Mouse (Mus musculus): ENCODE measurements around the gene Snap25. TPM values are rescaled to one million over a fixed set of nuclear protein-coding genes. Genes with fewer than 3 reads are reported as not detected.

Gene Snap25
- polyA plus RNA-seq, 1 experiment: 3,013 TPM

- WGBS: 41% methylated on average over 1 of the region's 1 CpGs
- H3K27me3 ChIP-seq (ENCODE audit: control insufficient read depth, insufficient read depth, low read length): no peaks in the 10 kb centered on the region
- DNase-seq: peak; percentile 49 to 68
- peaks cover 19% of the 10 kb centered on the region; the same call in 1 of the 2 replicates for H3K4me1 ChIP-seq (ENCODE audit: control insufficient read depth, insufficient read depth, low read length)
- TF ChIP-seq CTCF (IDR thresholded peaks at IDR 0.05; ENCODE audit: borderline replicate concordance, insufficient read depth, low read depth, low read length) (no peak), POLR2A (IDR thresholded peaks at IDR 0.05; ENCODE audit: borderline replicate concordance, insufficient read depth, low read length) (no peak)
- no peak overlapping the region for H3K27ac ChIP-seq (ENCODE audit: insufficient read depth, low read length)
- H3K4me3 ChIP-seq (replicated peaks; ENCODE audit: insufficient read depth, low read depth, low read length): no peak overlapping the region
These were observed 21.6 kb upstream of the Snap25 start for GRCm38 (mm10) chr2:136691681-136692080.

- WGBS: 12% methylated on average over 3 of the region's 3 CpGs
- DNase-seq: peak in 1 of 2 experiments; percentile 83
- Histone ChIP-seq H3K27me3 (ENCODE audit: control insufficient read depth, insufficient read depth, low read length) (no peaks in the 10 kb centered on the region), H3K27ac (ENCODE audit: insufficient read depth, low read length) (peak overlapping the region; percentile 90), H3K4me1 (ENCODE audit: control insufficient read depth, insufficient read depth, low read length) (peaks cover 28% of the 10 kb centered on the region), H3K4me3 (replicated peaks; ENCODE audit: insufficient read depth, low read depth, low read length) (no peak overlapping the region)
- TF ChIP-seq POLR2A (IDR thresholded peaks at IDR 0.05; ENCODE audit: borderline replicate concordance, insufficient read depth, low read length) (no peak), CTCF (IDR thresholded peaks at IDR 0.05; ENCODE audit: borderline replicate concordance, insufficient read depth, low read depth, low read length) (no peak)
These were observed 13.6 kb upstream of the Snap25 start for GRCm38 (mm10) chr2:136699429-136700227.

- Histone ChIP-seq H3K27ac (ENCODE audit: insufficient read depth, low read length) (no peak overlapping the region), H3K27me3 (ENCODE audit: control insufficient read depth, insufficient read depth, low read length) (no peaks in the 10 kb centered on the region), H3K4me3 (replicated peaks; ENCODE audit: insufficient read depth, low read depth, low read length) (no peak overlapping the region), H3K4me1 (ENCODE audit: control insufficient read depth, insufficient read depth, low read length) (peaks cover 33% of the 10 kb centered on the region)
- DNase-seq: peak; percentile 66 to 94
- TF ChIP-seq POLR2A (IDR thresholded peaks at IDR 0.05; ENCODE audit: borderline replicate concordance, insufficient read depth, low read length) (no peak), CTCF (IDR thresholded peaks at IDR 0.05; ENCODE audit: borderline replicate concordance, insufficient read depth, low read depth, low read length) (no peak)
- 0% methylated on average over 2 of the region's 2 CpGs for WGBS
These were observed 9.9 kb upstream of the Snap25 start for GRCm38 (mm10) chr2:136703376-136703775.

DNA sequence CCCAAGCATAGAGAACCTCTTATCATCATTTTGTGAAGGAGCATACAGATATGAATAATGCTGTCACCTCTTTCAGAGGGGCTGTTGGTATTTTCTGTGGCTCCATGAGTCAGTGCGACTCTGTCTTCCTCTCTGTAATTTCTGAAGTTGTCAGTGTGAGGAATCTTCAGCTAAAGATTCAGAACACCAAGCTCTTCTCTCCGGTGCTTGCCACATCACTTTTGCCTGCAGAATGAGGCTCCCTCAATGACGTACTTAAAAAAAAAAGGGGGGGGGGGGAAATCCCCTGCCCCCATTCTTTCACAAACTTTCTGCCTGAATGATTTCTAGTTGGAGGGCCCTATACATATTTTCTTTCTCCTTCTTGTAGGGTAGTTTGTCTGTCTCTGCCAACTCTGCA, 2.1 kb upstream of the Snap25 start:
- Histone ChIP-seq H3K4me1 (ENCODE audit: control insufficient read depth, insufficient read depth, low read length) (peaks cover 4% of the 10 kb centered on the region), H3K27me3 (ENCODE audit: control insufficient read depth, insufficient read depth, low read length) (no peaks in the 10 kb centered on the region), H3K4me3 (replicated peaks; ENCODE audit: insufficient read depth, low read depth, low read length) (no peak overlapping the region), H3K27ac (ENCODE audit: insufficient read depth, low read length) (peak overlapping the region; percentile 34; the same call in 1 of the 2 replicates)
- 30% methylated on average over 3 of the region's 3 CpGs for WGBS
- no peak for DNase-seq
- TF ChIP-seq POLR2A (IDR thresholded peaks at IDR 0.05; ENCODE audit: borderline replicate concordance, insufficient read depth, low read length): no peak
- no peak for TF ChIP-seq CTCF (IDR thresholded peaks at IDR 0.05; ENCODE audit: borderline replicate concordance, insufficient read depth, low read depth, low read length)

- WGBS: 4% methylated on average over 28 of the region's 28 CpGs
- H3K27me3 ChIP-seq (ENCODE audit: control insufficient read depth, insufficient read depth, low read length): no peaks in the 10 kb centered on the region
- peaks cover 4% of the 10 kb centered on the region for H3K4me1 ChIP-seq (ENCODE audit: control insufficient read depth, insufficient read depth, low read length)
- peak; percentile 84 to 89 for DNase-seq
- H3K27ac ChIP-seq (ENCODE audit: insufficient read depth, low read length): peak overlapping the region; percentile 94
- TF ChIP-seq POLR2A (IDR thresholded peaks at IDR 0.05; ENCODE audit: borderline replicate concordance, insufficient read depth, low read length): peak; percentile 49; the same call in 1 of the 2 replicates
- TF ChIP-seq CTCF (IDR thresholded peaks at IDR 0.05; ENCODE audit: borderline replicate concordance, insufficient read depth, low read depth, low read length): no peak
- peak overlapping the region; percentile 42 for H3K4me3 ChIP-seq (replicated peaks; ENCODE audit: insufficient read depth, low read depth, low read length)
These were observed 1.4 kb upstream of the Snap25 start for GRCm38 (mm10) chr2:136711746-136712440.

GRCm38 (mm10) chr2:136712441-136713015, 725 bp upstream of the Snap25 start:
- no peaks in the 10 kb centered on the region for H3K27me3 ChIP-seq (ENCODE audit: control insufficient read depth, insufficient read depth, low read length)
- 2% methylated on average over 13 of the region's 13 CpGs for WGBS
- no peak for DNase-seq
- peak overlapping the region; percentile 94 for H3K27ac ChIP-seq (ENCODE audit: insufficient read depth, low read length)
- TF ChIP-seq POLR2A (IDR thresholded peaks at IDR 0.05; ENCODE audit: borderline replicate concordance, insufficient read depth, low read length) (no peak), CTCF (IDR thresholded peaks at IDR 0.05; ENCODE audit: borderline replicate concordance, insufficient read depth, low read depth, low read length) (no peak)
- H3K4me1 ChIP-seq (ENCODE audit: control insufficient read depth, insufficient read depth, low read length): no peaks in the 10 kb centered on the region; the same call in 1 of the 2 replicates
- peak overlapping the region; percentile 42 for H3K4me3 ChIP-seq (replicated peaks; ENCODE audit: insufficient read depth, low read depth, low read length)

DNA sequence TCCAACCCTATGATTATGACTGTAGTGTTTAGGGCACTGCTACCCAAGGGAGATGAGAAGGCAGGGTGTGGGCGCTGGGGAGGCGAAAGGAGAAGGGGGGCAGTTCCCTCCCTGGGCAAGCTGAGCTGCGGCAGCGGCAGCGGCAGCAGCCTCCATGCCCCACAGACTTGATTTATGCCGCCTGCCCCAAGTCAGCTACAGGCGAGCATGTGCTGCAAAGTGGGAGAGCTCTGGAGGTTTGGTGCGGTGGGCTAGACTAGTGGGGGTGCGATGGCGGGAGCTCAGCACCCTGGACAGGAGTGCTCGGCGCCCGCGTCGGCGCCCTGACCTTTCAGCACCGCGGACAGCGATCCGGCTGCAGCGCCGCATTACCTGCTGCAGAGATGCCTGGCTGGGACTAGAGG, 757 bp downstream of the Snap25 start:
- Histone ChIP-seq H3K27ac (ENCODE audit: insufficient read depth, low read length) (peak overlapping the region; percentile 82), H3K27me3 (ENCODE audit: control insufficient read depth, insufficient read depth, low read length) (no peaks in the 10 kb centered on the region), H3K4me3 (replicated peaks; ENCODE audit: insufficient read depth, low read depth, low read length) (peak overlapping the region; percentile 96), H3K4me1 (ENCODE audit: control insufficient read depth, insufficient read depth, low read length) (no peaks in the 10 kb centered on the region; the same call in 1 of the 2 replicates)
- under 1% methylated on average over 22 of the region's 22 CpGs for WGBS
- peak; percentile 74 to 79 for DNase-seq
- TF ChIP-seq POLR2A (IDR thresholded peaks at IDR 0.05; ENCODE audit: borderline replicate concordance, insufficient read depth, low read length) (no peak), CTCF (IDR thresholded peaks at IDR 0.05; ENCODE audit: borderline replicate concordance, insufficient read depth, low read depth, low read length) (no peak)

All from cerebellum, adult 2 months (tissue).